Mouse (Mus musculus): ENCODE measurements around the gene Ankrd65. TPM values are rescaled to one million over a fixed set of nuclear protein-coding genes. Genes with fewer than 3 reads are reported as not detected.

Gene Ankrd65
- polyA plus RNA-seq, 1 experiment from 2014 or later, result not detected

GRCm38 (mm10) chr4:155746575-155747490 is 43.4 kb upstream of the Ankrd65 start:
- ATAC-seq, result no peak
- H3K4me2 ChIP-seq (replicated peaks; ENCODE audit: low read depth), result no peak overlapping the region
- no peak overlapping the region for H3K9ac ChIP-seq (ENCODE audit: low read depth, low read length)
- WGBS, result 90% methylated on average over 17 of the region's 17 CpGs
- H3K27me3 ChIP-seq (replicated peaks; ENCODE audit: control insufficient read depth, insufficient read depth, low read length), result no peaks in the 10 kb centered on the region
- H3K9me3 ChIP-seq (ENCODE audit: control insufficient read depth), result no peaks in the 10 kb centered on the region
- H3K27ac ChIP-seq (ENCODE audit: low read depth, low read length), result no peak overlapping the region
- no peaks in the 10 kb centered on the region for H3K4me1 ChIP-seq (replicated peaks; ENCODE audit: control insufficient read depth, insufficient read depth, low read length)
- no peak overlapping the region for H3K4me3 ChIP-seq (ENCODE audit: low read depth, low read length)
- TF ChIP-seq CTCF (IDR thresholded peaks at IDR 0.05; ENCODE audit: low read depth), result no peak
- peaks cover 90% of the 10 kb centered on the region for H3K36me3 ChIP-seq (ENCODE audit: control insufficient read depth, insufficient read depth)

DNA sequence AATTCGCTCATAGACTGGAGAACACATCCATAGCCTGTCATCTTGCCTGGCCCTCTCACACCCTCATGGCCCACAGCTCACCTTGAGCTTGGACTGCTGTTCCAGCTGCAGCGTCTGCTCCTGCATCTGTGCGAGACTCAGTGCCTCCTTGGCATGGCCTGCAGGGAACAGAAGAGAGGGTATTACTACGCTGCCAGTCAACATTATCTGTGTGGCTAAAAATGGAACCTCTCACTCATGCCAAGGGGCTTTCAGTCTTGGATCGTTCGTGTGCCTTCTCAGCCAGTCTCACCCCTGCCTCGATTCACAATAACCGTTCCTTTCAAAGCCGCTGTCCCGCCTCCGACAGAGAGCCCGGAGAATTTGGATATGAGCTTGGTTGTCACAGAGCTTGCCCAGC is 33.2 kb upstream of the Ankrd65 start:
- Histone ChIP-seq H3K27me3 (replicated peaks; ENCODE audit: control insufficient read depth, insufficient read depth, low read length) (no peaks in the 10 kb centered on the region), H3K27ac (ENCODE audit: low read depth, low read length) (no peak overlapping the region), H3K9me3 (ENCODE audit: control insufficient read depth) (no peaks in the 10 kb centered on the region), H3K9ac (ENCODE audit: low read depth, low read length) (no peak overlapping the region), H3K4me3 (ENCODE audit: low read depth, low read length) (no peak overlapping the region), H3K4me1 (replicated peaks; ENCODE audit: control insufficient read depth, insufficient read depth, low read length) (no peaks in the 10 kb centered on the region), H3K4me2 (replicated peaks; ENCODE audit: low read depth) (no peak overlapping the region), H3K36me3 (ENCODE audit: control insufficient read depth, insufficient read depth) (peaks cover 53% of the 10 kb centered on the region)
- TF ChIP-seq CTCF (IDR thresholded peaks at IDR 0.05; ENCODE audit: low read depth), result no peak
- ATAC-seq, result no peak
- 94% methylated on average over 12 of the region's 12 CpGs for WGBS

DNA sequence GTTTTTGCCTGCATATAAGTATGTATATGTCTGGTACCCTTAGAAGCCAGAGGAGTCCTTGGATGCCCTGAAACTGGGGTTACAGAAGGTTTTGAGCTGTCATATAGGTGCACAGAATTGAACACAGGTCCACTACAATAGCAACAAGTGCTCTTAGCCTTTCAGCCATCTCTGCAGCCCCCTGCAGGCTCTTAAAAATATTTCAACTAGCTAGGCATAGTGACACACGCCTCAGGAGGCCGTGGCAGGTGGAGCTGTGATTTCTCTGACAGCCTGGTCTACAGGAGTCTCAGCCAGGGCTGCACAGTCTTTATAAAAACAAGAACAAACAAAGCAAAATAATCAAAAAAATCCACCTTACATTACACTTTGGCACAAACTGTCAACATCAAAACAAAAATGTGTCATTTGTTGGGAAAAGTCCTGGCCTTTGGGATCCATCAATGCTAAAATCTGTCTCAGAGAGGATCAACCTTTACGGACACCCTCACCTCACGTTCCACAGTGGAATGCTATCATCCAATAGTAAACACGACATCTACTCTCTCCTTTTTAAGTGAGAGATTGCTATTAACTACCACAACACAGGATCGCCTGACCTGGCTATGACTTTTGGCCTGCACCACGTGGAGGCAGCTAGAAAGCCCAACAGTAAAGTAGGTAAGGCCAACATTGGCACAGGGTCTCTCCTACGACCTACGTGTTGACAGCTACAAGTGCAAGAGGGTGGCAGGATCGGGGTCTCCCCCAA is 30.2 kb upstream of the Ankrd65 start:
- ATAC-seq, result peak; percentile 24; the same call in 1 of the 2 replicates
- H3K4me3 ChIP-seq (ENCODE audit: low read depth, low read length), result peak overlapping the region; percentile 66
- WGBS, result 2% methylated on average over 10 of the region's 10 CpGs
- peak overlapping the region; percentile 56 for H3K9ac ChIP-seq (ENCODE audit: low read depth, low read length)
- H3K27ac ChIP-seq (ENCODE audit: low read depth, low read length), result peak overlapping the region; percentile 80
- H3K27me3 ChIP-seq (replicated peaks; ENCODE audit: control insufficient read depth, insufficient read depth, low read length), result no peaks in the 10 kb centered on the region
- H3K9me3 ChIP-seq (ENCODE audit: control insufficient read depth), result no peaks in the 10 kb centered on the region
- TF ChIP-seq CTCF (IDR thresholded peaks at IDR 0.05; ENCODE audit: low read depth), result peak; percentile 61
- peak overlapping the region; percentile 94 for H3K4me2 ChIP-seq (replicated peaks; ENCODE audit: low read depth)
- no peaks in the 10 kb centered on the region for H3K4me1 ChIP-seq (replicated peaks; ENCODE audit: control insufficient read depth, insufficient read depth, low read length)
- H3K36me3 ChIP-seq (ENCODE audit: control insufficient read depth, insufficient read depth), result peaks cover 31% of the 10 kb centered on the region

GRCm38 (mm10) chr4:155760613-155761355 is 29.5 kb upstream of the Ankrd65 start, which contains the start of gene Atad3a:
Atad3a (minus strand) TSS chr4:155761093.
- H3K4me3 ChIP-seq (ENCODE audit: low read depth, low read length), result peak within 1 kb of the TSS; percentile 66
- WGBS, result 1% methylated on average over 67 of the region's 68 CpGs
- H3K27me3 ChIP-seq (replicated peaks; ENCODE audit: control insufficient read depth, insufficient read depth, low read length), result no peaks in the 10 kb centered on the region
- H3K36me3 ChIP-seq (ENCODE audit: control insufficient read depth, insufficient read depth), result peaks cover 25% of the 10 kb centered on the region
- peak; percentile 97 for ATAC-seq
- H3K9me3 ChIP-seq (ENCODE audit: control insufficient read depth), result no peaks in the 10 kb centered on the region
- H3K4me1 ChIP-seq (replicated peaks; ENCODE audit: control insufficient read depth, insufficient read depth, low read length), result no peaks in the 10 kb centered on the region
- H3K27ac ChIP-seq (ENCODE audit: low read depth, low read length), result peak within 1 kb of the TSS; percentile 80
- peak within 1 kb of the TSS; percentile 56 for H3K9ac ChIP-seq (ENCODE audit: low read depth, low read length)
- TF ChIP-seq CTCF (IDR thresholded peaks at IDR 0.05; ENCODE audit: low read depth), result no peak
- H3K4me2 ChIP-seq (replicated peaks; ENCODE audit: low read depth), result peak within 1 kb of the TSS; percentile 94

- H3K27ac ChIP-seq (ENCODE audit: low read depth, low read length), result peak overlapping the region; percentile 42; the same call in 1 of the 2 replicates
- peak overlapping the region; percentile 56 for H3K9ac ChIP-seq (ENCODE audit: low read depth, low read length)
- no peak for ATAC-seq
- H3K4me3 ChIP-seq (ENCODE audit: low read depth, low read length), result peak overlapping the region; percentile 66
- H3K36me3 ChIP-seq (ENCODE audit: control insufficient read depth, insufficient read depth), result peaks cover 17% of the 10 kb centered on the region
- no peaks in the 10 kb centered on the region for H3K9me3 ChIP-seq (ENCODE audit: control insufficient read depth)
- no peaks in the 10 kb centered on the region for H3K4me1 ChIP-seq (replicated peaks; ENCODE audit: control insufficient read depth, insufficient read depth, low read length)
- no peak for TF ChIP-seq CTCF (IDR thresholded peaks at IDR 0.05; ENCODE audit: low read depth)
- peak overlapping the region; percentile 94 for H3K4me2 ChIP-seq (replicated peaks; ENCODE audit: low read depth)
- WGBS, result 3% methylated on average over 28 of the region's 28 CpGs
- no peaks in the 10 kb centered on the region for H3K27me3 ChIP-seq (replicated peaks; ENCODE audit: control insufficient read depth, insufficient read depth, low read length)
Measured at GRCm38 (mm10) chr4:155761356-155762099, 28.7 kb upstream of the Ankrd65 start.
